Mouse (Mus musculus): ENCODE measurements at regions not wholly inside any gene's neighbourhood (a gene's known extent, or its start where the extent isn't known, plus 50 kb on each side); places are given as distances from the start of the nearest gene placed in this dataset.

- intact Hi-C loops (cut with DNase I): no loop called here
Observed at GRCm38 (mm10) chr14:102884539-102885239, 97.7 kb downstream of the Kctd12 start.

GRCm38 (mm10) chr14:102883344-102884122 is 98.9 kb downstream of the Kctd12 start:
- DNase-seq (ENCODE audit: low spot score in 2 of 2): peak in 1 of 2 experiments; percentile 33
- intact Hi-C loops (cut with DNase I): no loop called here

More at GRCm38 (mm10) chr14:102884539-102885239, 97.7 kb downstream of the Kctd12 start:
- DNase-seq (ENCODE audit: low spot score in 2 of 2): no peak

GRCm38 (mm10) chr14:102882281-102882680 is 100.2 kb downstream of the Kctd12 start:
- DNase-seq (ENCODE audit: low spot score in 2 of 2): no peak
- intact Hi-C loops (cut with DNase I): no loop called here

- intact Hi-C loops (cut with DNase I): loop anchor here (2.0 kb wide), 1 partner anchor 20 kb away; no protein-coding TSS in a partner anchor
- no peak for DNase-seq (ENCODE audit: low spot score in 2 of 2)
Observed at GRCm38 (mm10) chr14:102880658-102881083, 101.8 kb downstream of the Kctd12 start.

- no peak for DNase-seq (ENCODE audit: low spot score in 2 of 2)
Observed at GRCm38 (mm10) chr14:102878572-102878971, 103.9 kb downstream of the Kctd12 start.

GRCm38 (mm10) chr14:102868160-102868559 is 114.3 kb downstream of the Kctd12 start:
- intact Hi-C loops (cut with DNase I): no loop called here
- DNase-seq (ENCODE audit: low spot score in 2 of 2): no peak

More at GRCm38 (mm10) chr14:102878572-102878971, 103.9 kb downstream of the Kctd12 start:
- intact Hi-C loops (cut with DNase I): no loop called here

GRCm38 (mm10) chr14:102867697-102868096 is 114.7 kb downstream of the Kctd12 start:
- no peak for DNase-seq (ENCODE audit: low spot score in 2 of 2)
- intact Hi-C loops (cut with DNase I): no loop called here

GRCm38 (mm10) chr14:102866511-102866910 is 115.9 kb downstream of the Kctd12 start:
- intact Hi-C loops (cut with DNase I): no loop called here
- no peak for DNase-seq (ENCODE audit: low spot score in 2 of 2)

- DNase-seq (ENCODE audit: low spot score in 2 of 2): no peak
- intact Hi-C loops (cut with DNase I): no loop called here
Observed at GRCm38 (mm10) chr14:102861694-102862093, 120.7 kb downstream of the Kctd12 start.

GRCm38 (mm10) chr14:102859361-102859871 is 123.0 kb downstream of the Kctd12 start:
- intact Hi-C loops (cut with DNase I): no loop called here
- DNase-seq (ENCODE audit: low spot score in 2 of 2): no peak

- intact Hi-C loops (cut with DNase I): no loop called here
- no peak for DNase-seq (ENCODE audit: low spot score in 2 of 2)
Observed at GRCm38 (mm10) chr14:102855264-102855840, 127.1 kb downstream of the Kctd12 start.

GRCm38 (mm10) chr14:102843700-102844099 is 138.7 kb downstream of the Kctd12 start:
- intact Hi-C loops (cut with DNase I): no loop called here
- DNase-seq (ENCODE audit: low spot score in 2 of 2): no peak

- intact Hi-C loops (cut with DNase I): no loop called here
- no peak for DNase-seq (ENCODE audit: low spot score in 2 of 2)
Observed at GRCm38 (mm10) chr14:102837602-102838001, 144.8 kb downstream of the Kctd12 start.

GRCm38 (mm10) chr14:102835118-102835769 is 147.2 kb downstream of the Kctd12 start:
- intact Hi-C loops (cut with DNase I): no loop called here
- no peak for DNase-seq (ENCODE audit: low spot score in 2 of 2)

GRCm38 (mm10) chr14:102828442-102828841 is 154.0 kb downstream of the Kctd12 start:
- intact Hi-C loops (cut with DNase I): no loop called here
- DNase-seq (ENCODE audit: low spot score in 2 of 2): no peak

- intact Hi-C loops (cut with DNase I): no loop called here
- no peak for DNase-seq (ENCODE audit: low spot score in 2 of 2)
Observed at GRCm38 (mm10) chr14:102827756-102828384, 154.6 kb downstream of the Kctd12 start.

GRCm38 (mm10) chr14:102825525-102825924 is 156.9 kb downstream of the Kctd12 start:
- no peak for DNase-seq (ENCODE audit: low spot score in 2 of 2)
- intact Hi-C loops (cut with DNase I): no loop called here

- no peak for DNase-seq (ENCODE audit: low spot score in 2 of 2)
- intact Hi-C loops (cut with DNase I): no loop called here
Observed at GRCm38 (mm10) chr14:102820663-102821062, 161.8 kb downstream of the Kctd12 start.

- no peak for DNase-seq (ENCODE audit: low spot score in 2 of 2)
- intact Hi-C loops (cut with DNase I): no loop called here
Observed at GRCm38 (mm10) chr14:102811678-102812081, 170.8 kb downstream of the Kctd12 start.
